Mouse (Mus musculus) lung, adult 2 months (tissue): ENCODE measurements around the gene Cxcr6.

Experiments
- CTCF ChIP-seq: fragments of 200-500 bp; IDR thresholded peaks from 2 replicates; pipeline ENCODE4 v1.5.1; 2011; ENCODE audit warnings: mild to moderate bottlenecking, low read length, control low read depth; ENCODE audit not compliant: insufficient read depth
- POLR2A ChIP-seq: fragments of 200-500 bp; IDR thresholded peaks from 2 replicates; pipeline ENCODE4 v1.6.1; 2011; ENCODE audit warnings: low read depth, mild to moderate bottlenecking, control low read depth, low read length, borderline replicate concordance; ENCODE audit errors: extremely low read depth

DNA sequence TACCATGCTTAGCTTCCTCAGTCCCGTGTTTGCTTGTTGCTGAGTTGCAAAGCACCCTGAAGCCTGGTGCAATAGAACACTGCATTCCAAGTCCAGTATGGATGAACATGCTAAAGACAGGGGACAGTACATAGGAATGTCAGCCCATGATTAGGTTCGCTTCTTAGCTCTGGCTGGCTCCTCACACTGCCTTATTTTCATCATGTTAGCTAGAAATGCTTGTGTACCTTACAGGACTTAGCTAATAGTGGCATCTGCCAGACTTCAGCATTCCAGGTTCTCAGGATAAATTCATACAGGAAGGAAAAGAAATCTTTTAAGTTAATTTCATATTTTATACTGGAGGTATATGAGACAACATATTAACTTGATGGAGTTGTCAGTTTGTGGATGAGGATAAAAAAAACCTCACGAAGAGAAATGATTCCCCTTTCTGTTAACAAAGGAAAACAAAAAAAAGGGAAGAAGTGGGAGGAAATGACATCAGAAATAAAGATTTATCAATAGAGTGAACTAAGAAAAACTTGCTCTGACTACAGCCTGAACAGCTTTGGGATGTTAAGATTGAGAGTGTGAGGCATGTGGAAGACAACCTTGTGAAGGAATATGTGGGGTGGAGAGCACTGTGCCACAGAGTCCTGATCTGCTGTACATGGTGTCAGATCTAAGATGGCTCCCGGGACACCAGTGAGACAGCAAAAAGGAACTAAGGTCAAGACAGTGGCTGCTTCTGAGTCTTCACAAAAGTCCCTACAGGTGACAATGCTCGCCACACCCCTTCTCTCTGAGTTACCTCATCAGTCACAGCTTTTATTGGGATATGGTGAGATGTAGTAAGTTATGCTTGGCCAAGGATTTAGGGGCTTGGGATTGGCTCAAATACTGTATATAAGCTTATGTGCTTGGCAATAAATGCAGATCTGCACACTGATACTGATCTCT lies 46.4 kb downstream of the Cxcr6 start:
- no peak for TF ChIP-seq CTCF
- no peak for TF ChIP-seq POLR2A
